Mouse (Mus musculus): ENCODE data around the gene Nit2.
"Not testable (repeated sequence)": the region's sequence is repeated elsewhere in the genome, so short reads cannot be mapped to it uniquely, and the experiment has no call there.

Gene Nit2

GRCm38 (mm10) chr16:57166611-57167513, at the start of gene Nit2:
Gene Nit2 (minus strand): TSS chr16:57167341.
- DNase-seq (ENCODE audit: low spot score in 2 of 2), result peak; percentile 85 to 94

DNA sequence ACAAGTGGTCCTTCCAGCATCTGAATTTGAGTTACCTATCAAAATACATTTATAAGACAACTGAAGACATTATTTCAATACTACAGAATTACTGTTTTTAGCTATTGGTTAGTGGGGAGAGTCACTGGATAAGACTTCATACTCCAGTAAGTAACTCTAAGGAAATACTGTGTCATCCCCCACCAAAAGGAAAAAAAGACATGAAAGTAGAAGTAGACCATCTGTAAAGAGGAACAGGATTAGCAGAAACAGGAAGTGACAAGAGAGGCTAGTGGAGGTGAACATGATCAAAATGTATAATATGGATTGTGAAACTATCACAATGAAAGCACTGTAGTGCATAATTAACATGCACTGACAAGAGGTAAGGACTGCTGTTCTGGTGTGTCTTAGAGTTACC, 48.8 kb upstream of the Nit2 start:
- DNase-seq (ENCODE audit: low spot score in 2 of 2), result no peak

GRCm38 (mm10) chr16:57211037-57211436, 43.9 kb upstream of the Nit2 start:
- no peak for DNase-seq (ENCODE audit: low spot score in 2 of 2)

GRCm38 (mm10) chr16:57208342-57208741, 41.2 kb upstream of the Nit2 start:
- DNase-seq (ENCODE audit: low spot score in 2 of 2), result no peak

GRCm38 (mm10) chr16:57197281-57197680, 30.1 kb upstream of the Nit2 start:
- no peak for DNase-seq (ENCODE audit: low spot score in 2 of 2)

DNA sequence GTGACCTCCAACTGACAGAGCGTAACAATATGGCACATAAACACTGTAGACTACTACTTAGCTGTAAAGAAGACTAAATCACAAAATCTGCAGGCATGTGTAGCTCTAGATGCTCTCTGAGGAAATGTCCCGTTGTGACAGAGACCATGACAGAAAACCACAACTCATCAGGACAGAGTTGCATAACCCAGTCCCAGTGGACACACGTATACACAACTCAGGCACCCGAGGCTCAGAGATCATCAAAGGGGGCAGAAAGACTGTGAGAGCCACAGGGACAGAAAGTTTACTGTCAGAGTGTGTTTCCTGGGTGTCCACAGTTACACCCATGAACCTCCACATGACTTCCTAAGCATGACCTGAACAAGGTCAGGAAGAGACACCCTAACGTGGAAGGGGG, 29.4 kb upstream of the Nit2 start:
- DNase-seq (ENCODE audit: low spot score in 2 of 2), result no peak

DNA sequence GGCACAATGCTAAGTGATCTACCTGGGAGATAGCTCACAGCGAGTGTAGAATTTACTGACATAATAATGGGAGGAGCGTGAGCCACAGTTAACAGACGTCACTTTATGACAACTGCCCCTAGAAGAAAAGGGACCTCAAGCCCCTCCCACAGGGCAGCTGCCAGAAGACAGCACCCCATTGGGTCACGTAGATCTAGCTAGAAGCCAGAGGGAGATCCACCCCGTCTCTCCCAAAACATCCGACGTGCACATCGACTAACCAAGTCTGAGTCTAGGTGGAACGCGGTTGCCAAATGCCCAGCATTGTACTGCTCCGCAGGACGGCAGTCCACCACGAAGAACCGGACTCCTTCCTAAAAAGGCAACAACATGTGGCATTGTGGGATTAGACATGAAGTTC, 24.1 kb upstream of the Nit2 start:
- DNase-seq (ENCODE audit: low spot score in 2 of 2), result no peak

GRCm38 (mm10) chr16:57190390-57190789, 23.2 kb upstream of the Nit2 start:
- DNase-seq (ENCODE audit: low spot score in 2 of 2), result no peak

DNA sequence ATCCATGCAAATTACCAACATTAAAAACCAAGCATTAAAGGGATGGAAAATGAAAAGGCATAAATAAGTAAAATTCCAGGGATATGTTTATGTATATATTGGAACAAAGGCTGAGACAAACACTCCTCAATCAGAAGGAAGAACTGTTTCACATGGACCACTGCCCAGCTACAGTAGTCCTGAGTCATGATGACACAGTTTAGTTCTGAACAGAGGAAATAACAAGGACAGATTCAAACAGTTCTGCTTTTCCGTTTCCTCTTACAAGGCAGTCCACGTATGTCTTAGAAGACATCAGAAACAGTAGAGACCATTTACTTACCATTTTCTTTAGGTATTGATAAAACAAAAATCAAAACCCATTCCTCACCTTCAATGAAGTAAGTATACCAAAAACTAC, 22.4 kb upstream of the Nit2 start:
- DNase-seq (ENCODE audit: low spot score in 2 of 2), result no peak

DNA sequence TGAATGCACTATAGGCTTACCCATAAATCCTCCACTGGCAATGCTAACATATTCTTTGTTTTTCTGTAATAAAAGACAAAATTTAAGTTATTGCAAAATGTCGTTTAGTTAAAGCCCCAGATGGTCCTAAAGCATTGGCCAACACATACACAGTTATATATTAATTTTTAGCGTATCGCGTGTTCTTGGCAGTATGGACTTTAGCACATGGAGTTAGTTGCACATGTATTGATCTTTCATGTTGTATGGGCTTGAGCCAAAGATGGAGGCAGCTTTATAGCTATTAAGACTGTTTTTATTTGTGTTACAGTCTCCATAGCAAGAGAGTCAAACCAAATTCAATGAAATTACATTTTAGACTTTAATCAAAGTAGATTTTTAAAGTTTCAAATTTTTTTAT, 19.5 kb upstream of the Nit2 start:
- no peak for DNase-seq (ENCODE audit: low spot score in 2 of 2)

DNA sequence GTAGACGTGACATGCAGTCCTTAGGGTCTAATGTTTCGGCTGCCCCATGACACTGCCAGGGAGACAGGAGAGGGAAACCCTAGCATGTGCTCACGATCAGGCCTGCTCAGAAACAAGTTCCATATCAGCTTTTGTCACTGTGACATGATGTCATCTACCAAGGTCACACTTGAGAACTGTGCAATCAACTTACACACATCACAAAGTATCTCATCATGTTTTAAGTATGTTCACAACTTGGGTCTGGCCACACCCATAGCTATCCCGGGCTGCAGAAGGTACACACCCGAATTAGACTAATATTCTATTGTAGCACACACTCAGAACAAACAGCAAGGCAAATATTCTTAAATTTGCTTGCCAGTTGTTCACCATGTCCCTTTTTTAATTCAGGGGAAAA, 14.9 kb upstream of the Nit2 start:
- DNase-seq (ENCODE audit: low spot score in 2 of 2), result no peak

GRCm38 (mm10) chr16:57181180-57181579, 14.0 kb upstream of the Nit2 start:
- no peak for DNase-seq (ENCODE audit: low spot score in 2 of 2)

DNA sequence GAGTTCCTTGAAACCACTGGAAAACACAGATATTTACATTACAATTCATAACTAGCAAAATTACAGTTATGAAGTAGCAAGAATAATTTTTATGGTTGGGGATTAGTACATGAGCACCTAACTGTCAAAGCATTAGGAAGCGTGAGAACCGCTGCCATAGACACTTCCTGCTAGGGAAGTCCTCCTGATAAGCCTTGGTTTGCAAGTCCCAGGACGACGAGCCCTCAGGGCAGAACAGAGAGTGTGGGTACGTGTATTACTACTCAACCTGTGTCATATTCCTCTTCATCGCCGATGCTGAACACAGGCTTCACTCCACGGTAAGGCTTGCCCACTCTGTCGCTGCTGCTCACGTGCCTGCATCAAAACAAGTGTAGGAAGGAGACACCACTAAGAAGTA, 10.5 kb upstream of the Nit2 start:
- no peak for DNase-seq (ENCODE audit: low spot score in 2 of 2)

- DNase-seq (ENCODE audit: low spot score in 2 of 2), result no peak
Observed at GRCm38 (mm10) chr16:57177254-57177653, 10.1 kb upstream of the Nit2 start.

- DNase-seq (ENCODE audit: low spot score in 2 of 2), result no peak
Observed at GRCm38 (mm10) chr16:57176276-57176675, 9.1 kb upstream of the Nit2 start.

DNA sequence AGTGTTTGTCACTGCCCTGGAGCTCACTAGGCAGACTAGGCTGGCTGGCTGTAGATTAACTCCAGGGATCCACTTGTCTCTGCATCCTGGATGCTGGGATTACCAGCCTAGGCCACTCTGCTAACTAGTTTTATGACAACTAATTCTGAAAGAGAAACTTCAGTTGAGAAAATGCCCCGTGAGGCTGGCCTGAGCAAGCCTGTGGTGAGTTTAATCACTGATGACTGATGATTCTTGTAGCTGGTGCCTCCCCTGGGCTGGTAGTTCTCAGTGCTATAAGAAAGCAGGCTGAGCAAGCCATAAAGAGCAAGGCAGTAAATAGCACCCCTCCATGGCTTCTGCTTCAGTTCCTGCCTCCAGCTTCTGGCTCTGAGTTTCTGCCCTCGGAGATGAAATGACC, 8.6 kb upstream of the Nit2 start:
- DNase-seq (ENCODE audit: low spot score in 2 of 2), result no peak

- DNase-seq (ENCODE audit: low spot score in 2 of 2), result not testable (repeated sequence)
Observed at GRCm38 (mm10) chr16:57174480-57174879, 7.3 kb upstream of the Nit2 start.

GRCm38 (mm10) chr16:57171570-57171969, 4.4 kb upstream of the Nit2 start:
- DNase-seq (ENCODE audit: low spot score in 2 of 2), result no peak

- no peak for DNase-seq (ENCODE audit: low spot score in 2 of 2)
Observed at GRCm38 (mm10) chr16:57171161-57171560, 4.0 kb upstream of the Nit2 start.

DNA sequence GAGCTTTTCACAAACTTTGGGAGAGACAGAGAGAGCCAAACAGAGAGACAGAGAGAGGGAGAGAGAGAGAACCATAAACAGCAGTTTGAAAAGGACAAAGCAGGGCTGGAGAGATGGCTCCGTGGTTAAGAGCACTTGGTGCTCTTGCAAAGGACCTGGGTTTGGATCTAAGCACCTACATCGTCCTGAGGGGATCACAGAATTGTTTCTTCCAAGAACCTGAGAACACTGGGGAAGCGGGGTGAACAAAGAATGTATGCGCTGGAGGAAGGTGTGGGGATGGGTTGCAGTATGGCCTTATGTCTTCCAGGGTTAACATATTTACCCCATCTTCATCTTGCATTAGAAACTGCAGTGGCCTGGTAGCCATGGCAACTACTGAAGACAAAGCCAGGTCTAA, 1.1 kb upstream of the Nit2 start:
- DNase-seq (ENCODE audit: low spot score in 2 of 2), result no peak

- DNase-seq (ENCODE audit: low spot score in 2 of 2), result no peak
Observed at GRCm38 (mm10) chr16:57167514-57167912, 372 bp upstream of the Nit2 start.

GRCm38 (mm10) chr16:57166086-57166485, 1.1 kb downstream of the Nit2 start:
- no peak for DNase-seq (ENCODE audit: low spot score in 2 of 2)

GRCm38 (mm10) chr16:57165157-57165556, 2.0 kb downstream of the Nit2 start:
- DNase-seq (ENCODE audit: low spot score in 2 of 2), result no peak

GRCm38 (mm10) chr16:57163694-57164093, 3.4 kb downstream of the Nit2 start:
- DNase-seq (ENCODE audit: low spot score in 2 of 2), result no peak

All from cerebellum, postnatal 4 days (tissue).